Comparison of ENCODE assay signal across 12 mouse cellular contexts in genomic region chr16:21655291-21655690, GRCm38 (mm10). TPM values are rescaled to one million over a fixed set of nuclear protein-coding genes. Genes with fewer than 3 reads are reported as not detected.
DNase-seq lines count a peak whose midpoint lies in the region; ATAC-seq and TF ChIP-seq lines count a peak whose summit lies in the region.
"Had no signal": no experiment of that assay in that cellular context is flagged by ENCODE, and none has a peak within 500 bp of the region (broad histone marks: within the 10 kb centered on the region; RNA-seq: fewer than 3 reads in every experiment).

No protein-coding gene starts in this region.

- peaks cover 29% of the 10 kb centered on the region for H3K36me3 ChIP-seq in forebrain, embryonic 12.5 days (replicated peaks)
- no peaks in the 10 kb centered on the region for H3K36me3 ChIP-seq in kidney, adult 2 months (ENCODE audit: control insufficient read depth, insufficient read depth, low read length)
- H3K36me3 ChIP-seq: G1E had no signal

- peak overlapping the region; percentile 67 for H3K27ac ChIP-seq in gastrocnemius, adult 2 months
- peak overlapping the region; percentile 69 for H3K27ac ChIP-seq in forebrain, embryonic 12.5 days
- H3K27ac ChIP-seq in kidney, adult 2 months (ENCODE audit: insufficient read depth, low read depth, low read length) = peak overlapping the region; percentile 48
- H3K27ac ChIP-seq: liver, embryonic 13.5 days; stomach, postnatal 0 days had no signal

- WGBS in forebrain, embryonic 12.5 days = 31% methylated on average over 6 of the region's 6 CpGs
- 52% methylated on average over 6 of the region's 6 CpGs for WGBS in kidney, adult 2 months

- peaks cover 5% of the 10 kb centered on the region; the same call in 1 of the 2 replicates for H3K9me3 ChIP-seq in forebrain, embryonic 12.5 days
- H3K9me3 ChIP-seq: G1E; liver, embryonic 13.5 days had no signal

- no peaks in the 10 kb centered on the region for H3K27me3 ChIP-seq in forebrain, embryonic 12.5 days
- H3K27me3 ChIP-seq in kidney, adult 2 months (replicated peaks; ENCODE audit: control insufficient read depth, insufficient read depth, low read length) = no peaks in the 10 kb centered on the region
- H3K27me3 ChIP-seq: liver, embryonic 13.5 days had no signal

- TF ChIP-seq POLR2A in kidney, adult 2 months (IDR thresholded peaks at IDR 0.05; ENCODE audit: low read depth, low read length) = no peak

- H3K4me1 ChIP-seq in forebrain, embryonic 12.5 days = peaks cover 23% of the 10 kb centered on the region
- H3K4me1 ChIP-seq in kidney, adult 2 months (ENCODE audit: control insufficient read depth, insufficient read depth, low read length) = no peaks in the 10 kb centered on the region
- H3K4me1 ChIP-seq: liver, embryonic 13.5 days had no signal

- H3K4me2 ChIP-seq in forebrain, embryonic 12.5 days = no peak overlapping the region
- H3K4me2 ChIP-seq: liver, embryonic 13.5 days had no signal

- peak overlapping the region; percentile 33 for H3K4me3 ChIP-seq in gastrocnemius, adult 2 months
- H3K4me3 ChIP-seq in forebrain, embryonic 12.5 days (replicated peaks) = no peak overlapping the region
- no peak overlapping the region for H3K4me3 ChIP-seq in kidney, adult 2 months (ENCODE audit: insufficient read depth, low read depth, low read length)
- H3K4me3 ChIP-seq: liver, embryonic 13.5 days had no signal

- no peak for ATAC-seq in forebrain, embryonic 12.5 days (ENCODE audit: low FRiP score)

- intact Hi-C loops in gastrocnemius, adult 2 months (cut with DNase I) = loop anchor here (5.0 kb wide), 1 partner anchor 37 kb away; the partner anchor contains the start of gene 2510009E07Rik

- no peak for TF ChIP-seq CTCF in gastrocnemius, adult 2 months (IDR thresholded peaks at IDR 0.05)
- no peak for TF ChIP-seq CTCF in kidney, adult 2 months (conservative IDR thresholded peaks at IDR 0.05; ENCODE audit: insufficient read depth, insufficient read length, low read depth, low read length)

- no peak overlapping the region for H3K9ac ChIP-seq in forebrain, embryonic 12.5 days
- H3K9ac ChIP-seq: liver, embryonic 13.5 days had no signal

- peak; percentile 47 for DNase-seq in gastrocnemius, adult 2 months
- DNase-seq in gastrocnemius, adult 8-10 months (ENCODE audit: low spot score in 2 of 2) = no peak
- peak; percentile 69 for DNase-seq in kidney, adult 2 months
- DNase-seq in lung, postnatal 25 days (ENCODE audit: low spot score) = peak; percentile 50
- DNase-seq in c-Kit-positive CD71-positive TER-119-positive erythroid progenitor cells, embryonic 14.5 days (ENCODE audit: low spot score) = no peak
- no peak for DNase-seq in Muller cell, postnatal 12 days (ENCODE audit: inconsistent ontology term)
- DNase-seq in spleen, postnatal 10 days (ENCODE audit: low spot score in 2 of 2) = no peak
- DNase-seq: layer of hippocampus, postnatal 36 days; liver, embryonic 13.5 days had no signal

RNA-seq across cellular contexts. Expression of gene 2510009E07Rik, which starts 39.2 kb away (rescaled TPM):
- 10 to 100 TPM; 20.7 to 28.3 TPM for total RNA-seq in gastrocnemius, adult 2 months (2021)
- 10 to 100 TPM; 21.4 to 32.1 (median 26.3) TPM for total RNA-seq in gastrocnemius, adult 8-10 months (2022)
- 54.1 and 54.7 TPM in 2 replicates for polyA plus RNA-seq in forebrain, embryonic 12.5 days (2016; fragmentation: Nextera tagmentation; extraction: Ambion mirVana)
- 14.6 and 15.0 TPM in 2 replicates for polyA plus RNA-seq in kidney, adult 2 months (2012; rRNA removed)
- polyA plus RNA-seq: G1E had no signal

Comparison
In these comparisons a context has a peak if more than half of its experiments do, and no peak if none do; other contexts are left out.
1. DNase-seq: peak in gastrocnemius, adult 2 months (single experiment), kidney, adult 2 months (single experiment) and lung, postnatal 25 days (single experiment); none in gastrocnemius, adult 8-10 months (0 of 2), c-Kit-positive CD71-positive TER-119-positive erythroid progenitor cells, embryonic 14.5 days (single experiment), Muller cell, postnatal 12 days (single experiment) and spleen, postnatal 10 days (0 of 2).
2. Peak in every context shown above with its lines, with median percentiles within 50 percentile points of each other: H3K27ac ChIP-seq.